Mouse (Mus musculus) hindlimb bud, embryonic 11.5 days (tissue): ENCODE measurements at regions not wholly inside any gene's neighbourhood (a gene's known extent, or its start where the extent isn't known, plus 50 kb on each side); places are given as distances from the start of the nearest gene placed in this dataset.

Experiments
- DNase-seq: peaks from one replicate; pipeline ENCODE4 v3.0.0-alpha.2; 2012; ENCODE audit warnings: low read depth, low spot score; ENCODE audit errors: extremely low spot score

- DNase-seq: no peak
These were observed 238.9 kb downstream of the Sec61b start for GRCm38 (mm10) chr4:47713387-47713786.

DNA sequence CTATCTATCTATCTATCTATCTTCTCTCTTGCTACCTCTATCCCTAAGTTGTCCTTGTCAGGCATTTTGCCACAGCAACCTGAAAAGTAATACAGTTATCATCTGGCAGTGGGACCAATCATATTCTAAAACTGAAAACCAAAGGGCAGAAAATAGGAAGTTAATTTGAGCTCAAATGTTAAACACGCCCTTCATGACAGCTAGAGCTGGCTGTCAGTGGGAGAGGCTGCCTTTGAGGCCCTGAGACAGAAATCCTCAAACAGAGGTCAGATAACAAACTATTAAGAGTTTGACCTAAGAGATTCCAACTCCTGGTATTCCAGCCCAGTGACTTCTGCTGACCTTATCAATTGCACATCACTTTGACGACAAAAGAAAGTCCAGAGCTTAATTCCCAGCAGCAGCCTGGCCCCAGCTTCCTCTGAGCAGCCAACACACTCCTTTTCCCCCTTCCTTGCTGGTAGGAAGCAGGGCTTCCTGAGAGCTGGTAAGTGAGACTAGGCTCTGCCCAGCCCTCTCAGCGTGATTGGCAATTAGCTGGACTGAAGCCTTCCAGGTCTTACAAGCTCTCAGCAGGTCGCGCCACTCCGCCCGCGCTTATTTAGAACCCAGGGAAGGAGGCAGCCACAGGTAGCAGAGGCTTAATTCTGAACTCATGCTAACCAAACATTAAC lies 250.0 kb downstream of the Sec61b start:
- no peak for DNase-seq

DNA sequence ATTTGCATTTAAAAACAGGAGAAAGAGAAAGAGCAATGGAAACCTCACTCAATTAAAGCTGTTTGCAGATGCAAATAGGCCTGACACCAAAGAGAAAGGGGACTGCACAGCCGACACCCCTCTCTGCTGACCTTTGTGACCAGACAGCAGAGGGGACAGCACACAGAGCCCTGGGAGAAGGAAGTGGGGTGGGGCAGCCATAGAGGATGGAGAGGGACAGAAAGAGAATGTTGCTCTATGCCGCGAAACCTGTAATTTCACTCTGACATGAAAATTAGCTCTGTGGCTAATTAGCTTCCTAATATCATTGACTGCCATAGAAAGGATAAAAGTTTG lies 250.5 kb downstream of the Sec61b start:
- no peak for DNase-seq

- no peak for DNase-seq
These were observed 272.2 kb downstream of the Sec61b start for GRCm38 (mm10) chr4:47746498-47747190.

- DNase-seq: no peak
These were observed 272.6 kb upstream of the Nr4a3 start for GRCm38 (mm10) chr4:47772230-47772920.

GRCm38 (mm10) chr4:47774664-47775063 lies 270.3 kb upstream of the Nr4a3 start:
- no peak for DNase-seq

- DNase-seq: no peak
These were observed 263.9 kb upstream of the Nr4a3 start for GRCm38 (mm10) chr4:47781039-47781438.

- no peak for DNase-seq
These were observed 248.0 kb upstream of the Nr4a3 start for GRCm38 (mm10) chr4:47796977-47797376.

- DNase-seq: no peak
These were observed 245.8 kb upstream of the Nr4a3 start for GRCm38 (mm10) chr4:47799165-47799564.

- DNase-seq: no peak
These were observed 241.8 kb upstream of the Nr4a3 start for GRCm38 (mm10) chr4:47803111-47803510.

GRCm38 (mm10) chr4:47807877-47808276 lies 237.1 kb upstream of the Nr4a3 start:
- no peak for DNase-seq

GRCm38 (mm10) chr4:47814030-47814429 lies 230.9 kb upstream of the Nr4a3 start:
- DNase-seq: no peak

DNA sequence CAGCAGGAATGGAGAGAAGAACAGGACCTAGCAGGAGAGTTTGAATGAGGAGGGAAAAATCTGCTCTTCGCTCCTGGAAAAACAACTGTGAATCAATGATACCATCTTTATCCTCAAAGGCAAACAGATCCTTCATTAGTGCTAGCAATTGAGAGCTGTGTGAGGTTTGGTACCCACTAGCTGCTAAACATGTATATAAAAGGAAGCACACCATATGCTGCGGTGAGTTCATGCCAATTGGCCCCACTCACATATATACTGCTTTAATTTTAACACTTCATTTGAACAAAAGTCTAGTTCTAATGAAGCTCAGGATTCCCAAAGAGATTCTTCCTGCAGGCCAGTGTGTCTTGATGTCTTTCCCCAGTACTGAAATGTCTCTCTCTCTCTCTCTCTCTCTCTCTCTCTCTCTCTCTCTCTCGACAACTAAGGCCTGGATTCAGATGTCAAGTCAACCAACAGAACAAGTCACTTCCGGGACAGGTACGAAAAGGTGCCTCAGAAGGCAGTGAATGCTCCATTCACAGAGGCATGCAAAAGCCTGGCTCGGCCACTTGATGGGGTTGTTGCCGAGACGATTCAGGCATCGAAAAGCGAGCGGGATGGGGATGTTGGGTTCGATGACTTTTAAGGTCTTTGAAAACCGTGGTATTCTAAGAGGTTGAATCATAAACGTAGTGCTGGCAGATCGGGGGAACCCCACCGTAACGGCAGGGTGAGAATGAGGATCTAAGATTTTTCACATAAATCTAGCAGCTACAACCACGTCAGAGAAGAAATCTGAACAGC lies 226.4 kb upstream of the Nr4a3 start:
- no peak for DNase-seq

DNA sequence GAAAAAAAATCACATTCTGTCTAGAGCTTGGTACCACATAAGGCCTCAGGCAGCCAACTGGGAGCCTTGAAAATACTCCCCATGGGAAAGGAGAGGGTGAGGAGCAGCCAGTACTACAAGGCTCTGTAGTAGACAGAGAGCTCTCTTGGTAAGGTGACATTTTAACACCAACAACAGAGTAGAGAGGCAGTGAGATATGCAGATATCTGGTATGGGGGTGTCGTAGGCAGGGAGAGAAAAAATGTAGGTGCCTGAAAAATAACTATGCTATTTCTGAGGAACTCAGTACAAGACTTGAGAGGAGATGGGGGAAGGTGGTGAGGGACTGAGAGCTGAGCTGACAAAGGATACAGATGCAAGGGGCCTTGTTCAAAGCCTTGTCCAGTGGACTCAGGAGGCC lies 224.4 kb upstream of the Nr4a3 start:
- DNase-seq: no peak

DNA sequence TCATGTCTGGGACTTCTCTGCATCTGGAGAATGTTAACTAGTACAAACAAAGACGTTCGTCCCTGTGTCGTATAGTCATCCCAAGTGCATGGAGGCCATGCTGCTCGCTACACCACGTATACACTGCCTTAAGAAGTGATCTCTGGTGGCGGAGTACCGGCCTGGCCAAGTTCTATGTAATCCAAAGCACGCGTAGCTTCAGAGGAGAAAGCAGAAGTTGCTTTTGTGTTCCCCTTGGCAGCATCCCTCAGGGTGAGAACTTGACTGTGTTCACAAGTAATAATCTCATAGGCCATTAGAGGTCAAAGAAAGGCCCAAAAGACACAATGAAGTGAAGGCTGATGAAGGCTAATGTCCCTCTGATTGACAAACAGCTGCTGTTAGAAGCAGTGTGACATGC lies 221.7 kb upstream of the Nr4a3 start:
- no peak for DNase-seq

DNA sequence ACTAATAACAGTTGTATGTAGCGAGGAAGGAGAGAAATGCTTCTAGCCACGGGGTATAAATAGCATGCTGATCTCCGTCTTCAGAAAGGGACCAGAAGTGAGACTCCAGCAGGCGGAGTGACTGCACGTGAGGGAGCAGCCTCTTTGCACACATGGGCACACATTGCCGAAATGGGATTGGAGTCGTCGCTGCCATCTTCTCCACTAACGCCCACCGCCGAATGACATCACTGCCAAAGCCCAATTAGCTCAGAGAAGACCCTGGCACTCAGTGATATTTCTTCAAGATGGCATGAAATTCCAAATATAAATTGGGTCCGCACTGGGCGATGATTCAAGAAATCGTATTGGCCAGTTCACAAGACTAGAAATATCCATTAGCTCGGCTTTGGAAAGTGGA lies 220.9 kb upstream of the Nr4a3 start:
- no peak for DNase-seq

DNA sequence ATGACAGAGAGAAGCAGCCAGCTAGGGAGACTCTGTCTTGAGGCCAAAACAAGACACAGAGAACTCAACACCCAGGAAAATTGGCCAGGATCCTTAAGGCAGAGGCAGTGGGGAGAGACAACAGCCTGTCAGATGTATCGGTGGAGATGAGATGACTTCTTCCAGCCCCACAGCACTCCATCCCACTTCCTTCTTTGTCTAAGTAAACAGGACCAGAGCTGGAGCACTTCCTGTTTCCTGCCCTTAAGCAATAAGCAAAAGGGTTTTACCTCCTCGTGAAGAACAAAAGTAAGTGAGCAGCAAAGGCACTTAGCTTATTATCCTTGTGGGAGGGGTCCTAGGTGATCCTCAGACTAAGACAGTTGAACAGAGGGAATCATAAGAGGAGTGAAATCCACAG lies 212.0 kb upstream of the Nr4a3 start:
- DNase-seq: no peak

DNA sequence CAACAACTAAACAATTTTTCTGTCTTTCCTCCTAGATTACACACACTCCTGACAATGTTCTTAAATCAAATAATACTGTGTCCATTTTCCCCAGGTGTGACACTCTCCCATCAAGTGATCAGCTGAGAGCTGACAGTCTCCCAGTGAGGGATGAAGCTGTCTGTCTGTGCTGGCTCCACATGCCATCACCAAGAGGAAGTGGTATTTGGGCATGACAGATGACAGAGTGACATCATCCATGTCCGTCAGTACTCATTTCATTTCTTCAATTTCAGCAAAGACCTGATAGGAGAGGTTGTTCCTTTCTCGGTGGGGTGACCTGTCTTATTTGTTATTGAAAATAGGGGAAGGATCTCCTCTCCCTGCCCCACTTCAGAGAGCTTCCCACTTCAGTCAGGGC lies 206.5 kb upstream of the Nr4a3 start:
- DNase-seq: no peak

DNA sequence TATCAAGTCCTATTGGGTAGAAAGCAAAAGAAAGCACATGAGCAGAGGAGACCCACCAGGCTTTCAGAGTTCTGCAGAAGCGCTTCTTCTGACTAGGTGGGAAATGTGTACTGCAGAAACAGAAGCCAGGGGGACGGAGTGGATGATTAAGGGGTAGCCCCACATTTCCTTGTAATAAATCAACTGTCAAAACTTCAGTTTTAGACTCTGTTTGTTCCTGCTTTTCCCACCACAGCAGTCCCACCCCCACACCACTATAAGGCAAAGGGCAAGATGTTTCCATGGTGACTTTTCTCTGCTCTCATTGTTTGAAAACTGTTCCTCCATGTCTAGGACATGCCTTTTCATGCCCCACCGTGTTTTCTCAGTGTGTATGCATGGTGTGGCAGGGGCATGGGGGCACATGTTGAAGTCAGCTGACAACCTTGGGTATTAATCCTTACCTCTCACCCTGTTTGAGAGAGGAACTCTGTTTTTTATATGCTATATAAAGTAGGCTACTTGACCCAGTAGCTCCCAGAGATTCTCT lies 202.8 kb upstream of the Nr4a3 start:
- DNase-seq: no peak

GRCm38 (mm10) chr4:47845239-47845638 lies 199.7 kb upstream of the Nr4a3 start:
- peak; percentile 24 for DNase-seq
